Mouse (Mus musculus): ENCODE results near the gene Map2k4.

Gene Map2k4

DNA sequence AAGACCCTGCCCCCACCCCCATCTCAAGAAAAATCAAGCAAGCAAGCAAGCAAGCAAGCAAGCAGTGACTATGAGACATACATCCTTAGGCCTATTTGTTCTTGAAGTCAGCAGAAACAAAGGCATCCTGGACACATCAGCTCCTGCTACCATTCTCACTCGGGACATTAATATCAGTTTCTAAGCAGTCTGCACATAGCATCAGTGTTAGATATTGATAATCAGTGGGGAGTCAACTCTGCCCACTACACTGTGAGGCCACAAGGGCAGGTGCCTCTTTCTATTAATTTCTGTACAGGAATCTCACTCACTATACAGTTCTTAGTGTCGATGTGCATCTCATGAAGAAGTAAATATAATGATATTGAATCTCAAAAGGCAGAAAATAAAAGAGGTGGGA, 14.6 kb downstream of the Map2k4 start:
- DNase-seq = no peak

DNA sequence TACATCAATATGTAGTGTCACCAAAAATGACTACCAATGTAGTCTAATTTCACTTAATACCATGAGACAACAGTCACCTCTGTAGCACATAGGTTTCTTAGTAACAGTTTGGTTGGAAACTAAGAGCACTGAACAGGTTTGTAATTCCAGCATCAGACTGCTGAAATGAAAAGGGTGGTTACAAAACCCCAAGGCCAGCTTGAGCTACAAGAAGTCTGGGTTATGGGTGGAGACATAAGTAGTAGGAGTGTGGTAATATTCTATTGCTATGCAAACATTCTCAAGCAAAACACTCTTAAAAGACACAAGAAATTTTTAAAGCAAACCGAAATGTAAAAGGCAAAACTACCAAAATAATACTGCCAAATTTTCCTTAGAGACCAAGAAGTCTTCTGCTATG, 16.6 kb downstream of the Map2k4 start:
- DNase-seq = no peak

GRCm38 (mm10) chr11:65769990-65770389, 18.1 kb downstream of the Map2k4 start:
- no peak for DNase-seq

GRCm38 (mm10) chr11:65768445-65768844, 19.7 kb downstream of the Map2k4 start:
- DNase-seq = no peak

GRCm38 (mm10) chr11:65760912-65761311, 27.2 kb downstream of the Map2k4 start:
- DNase-seq = no peak

DNA sequence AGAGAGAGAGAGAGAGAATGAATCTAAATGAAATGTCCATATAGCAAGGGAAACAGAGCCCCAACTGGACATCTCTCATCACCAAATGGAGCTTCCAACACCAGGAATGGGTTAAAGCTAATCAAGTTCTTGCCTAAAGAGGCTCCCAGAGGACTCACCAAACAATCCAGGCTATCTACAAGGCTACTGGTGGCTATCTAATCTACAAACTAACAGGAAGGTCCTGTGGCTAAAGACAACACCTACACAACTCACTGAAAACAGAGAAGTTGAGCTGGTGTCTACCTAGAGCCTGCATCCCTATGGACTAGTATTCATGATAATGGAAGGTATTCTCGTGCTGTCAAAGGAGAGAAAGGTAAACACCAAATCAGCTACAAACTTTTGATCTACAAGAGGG, 28.7 kb downstream of the Map2k4 start:
- no peak for DNase-seq

- no peak for DNase-seq
Measured at GRCm38 (mm10) chr11:65754161-65754560, 33.9 kb downstream of the Map2k4 start.

DNA sequence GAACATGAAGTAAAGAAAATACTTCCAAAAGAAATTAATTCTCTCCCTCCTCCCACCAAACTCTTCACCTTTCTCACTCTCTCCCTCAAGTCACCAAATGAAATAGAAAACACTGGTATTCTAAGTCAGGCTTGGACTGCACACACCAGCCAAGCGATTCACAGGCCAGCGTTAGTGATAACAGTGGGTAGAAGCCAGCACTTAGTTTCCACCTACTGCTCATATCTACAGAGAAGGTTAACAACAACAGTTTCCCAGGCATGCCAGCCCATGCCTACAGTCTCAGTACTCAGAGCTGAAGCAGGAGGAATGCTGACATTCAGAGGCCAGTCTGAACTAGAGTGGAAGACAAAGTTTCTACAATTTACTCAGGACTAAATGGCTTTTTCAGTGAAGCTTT, 34.5 kb downstream of the Map2k4 start:
- DNase-seq = no peak

- no peak for DNase-seq
Measured at GRCm38 (mm10) chr11:65750546-65750945, 37.6 kb downstream of the Map2k4 start.

DNA sequence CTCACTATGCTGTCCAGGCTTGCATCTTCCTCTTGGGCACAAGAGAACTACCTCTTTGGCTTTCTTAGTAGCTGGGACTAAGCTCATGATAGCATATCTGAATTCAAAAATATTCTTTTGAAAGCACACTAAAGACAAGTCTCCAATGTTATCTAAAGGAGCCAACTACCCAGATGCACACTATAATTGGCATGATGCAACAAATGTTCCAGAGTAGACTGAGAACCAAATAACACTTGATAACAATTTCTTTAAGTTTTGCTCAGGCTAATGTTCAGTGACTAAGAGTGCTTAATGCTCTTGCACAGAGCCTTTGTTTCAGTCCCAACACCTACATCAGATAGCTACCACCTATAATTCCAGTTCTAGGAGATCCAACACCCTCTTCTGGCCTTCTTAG, 40.7 kb downstream of the Map2k4 start:
- no peak for DNase-seq

DNA sequence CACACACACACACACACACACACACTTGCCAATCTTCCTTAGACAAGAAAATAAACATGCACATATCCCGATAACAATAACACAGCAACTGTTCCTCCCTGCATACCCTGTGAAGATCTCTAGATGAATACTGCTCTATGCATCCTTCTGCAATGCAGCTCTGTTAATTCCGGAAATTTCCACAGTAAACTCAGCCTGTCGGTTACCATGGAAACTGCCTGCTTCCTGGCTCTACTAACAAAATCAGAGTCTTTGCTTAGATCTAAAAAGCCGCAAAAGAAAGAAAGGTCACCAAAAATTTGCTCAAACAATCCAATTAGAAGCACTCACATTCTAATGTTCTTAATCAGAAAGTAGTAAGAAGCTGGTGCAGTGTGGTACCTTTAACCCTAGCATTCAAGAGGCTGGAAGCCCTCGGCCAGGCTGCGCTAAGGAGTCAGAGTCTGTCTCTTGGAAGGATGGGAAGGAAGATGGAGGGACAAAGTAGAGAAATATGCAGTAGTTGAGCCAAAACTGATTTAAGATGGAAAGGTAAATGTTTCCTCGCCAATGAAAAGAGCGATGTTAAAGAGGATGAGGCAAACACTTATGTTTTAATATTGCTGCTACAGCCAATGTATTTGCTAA, 42.3 kb downstream of the Map2k4 start:
- no peak for DNase-seq

- no peak for DNase-seq
Measured at GRCm38 (mm10) chr11:65743866-65744265, 44.2 kb downstream of the Map2k4 start.

DNA sequence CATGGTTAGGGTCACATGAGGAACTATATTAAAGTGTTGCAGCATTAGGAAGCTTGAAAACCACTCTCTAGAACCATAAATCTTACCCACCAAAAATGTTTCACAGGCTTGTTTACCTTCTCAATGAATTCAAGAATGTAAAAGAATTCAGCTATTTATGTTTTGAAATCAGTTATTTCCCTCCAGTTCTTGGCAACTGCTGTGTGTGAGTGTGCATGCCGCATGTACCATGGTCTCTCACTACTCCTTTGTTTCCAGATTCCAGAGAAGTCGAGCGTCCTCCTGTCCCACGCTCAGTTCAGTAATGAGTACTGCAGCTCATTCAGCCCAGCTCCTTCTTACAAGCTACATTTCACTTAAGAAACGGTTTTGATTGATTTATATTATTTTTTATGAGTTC, 47.3 kb downstream of the Map2k4 start:
- no peak for DNase-seq

DNA sequence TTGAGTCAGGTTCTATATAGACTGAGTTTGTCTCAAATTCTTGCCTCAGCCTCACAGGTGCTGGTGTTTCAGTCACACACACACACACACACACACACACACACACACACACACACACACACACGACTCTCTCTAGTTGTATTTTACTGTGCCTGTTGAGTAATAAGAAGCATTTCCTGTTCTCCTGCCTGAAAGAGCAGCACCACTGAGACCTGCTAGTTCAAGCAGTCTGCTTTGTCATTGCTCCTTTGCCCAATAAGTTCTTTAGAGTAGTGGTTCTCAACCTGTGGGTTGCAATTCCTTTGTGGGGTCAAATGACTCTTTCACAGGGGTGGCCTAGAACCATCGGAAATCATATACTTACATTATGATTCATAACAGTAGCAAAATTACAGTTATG, 47.7 kb downstream of the Map2k4 start:
- no peak for DNase-seq

GRCm38 (mm10) chr11:65739880-65740279, 48.2 kb downstream of the Map2k4 start:
- DNase-seq = no peak

DNA sequence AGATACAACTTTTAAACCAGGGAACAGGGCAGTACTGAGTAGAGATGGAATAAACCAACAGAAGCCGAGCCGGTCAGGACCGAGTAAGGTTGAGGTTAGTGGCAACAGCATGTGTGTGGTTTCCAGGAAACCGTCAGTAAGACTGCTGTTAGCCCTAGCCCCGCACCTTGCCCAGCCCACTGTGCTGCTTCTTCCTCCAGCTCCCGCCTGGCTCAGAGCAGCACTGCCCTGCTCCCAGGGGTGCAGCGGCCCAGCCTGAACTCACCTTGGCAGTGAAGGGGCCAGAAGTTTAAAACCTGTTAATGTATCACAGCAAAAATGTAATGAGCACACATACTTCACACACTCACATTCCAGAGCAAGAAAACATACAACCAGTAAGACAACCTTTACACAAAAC, 53.4 kb downstream of the Map2k4 start:
- DNase-seq = no peak

GRCm38 (mm10) chr11:65729623-65730217, 58.4 kb downstream of the Map2k4 start:
- DNase-seq = no peak

GRCm38 (mm10) chr11:65728906-65729305, 59.2 kb downstream of the Map2k4 start:
- no peak for DNase-seq

DNA sequence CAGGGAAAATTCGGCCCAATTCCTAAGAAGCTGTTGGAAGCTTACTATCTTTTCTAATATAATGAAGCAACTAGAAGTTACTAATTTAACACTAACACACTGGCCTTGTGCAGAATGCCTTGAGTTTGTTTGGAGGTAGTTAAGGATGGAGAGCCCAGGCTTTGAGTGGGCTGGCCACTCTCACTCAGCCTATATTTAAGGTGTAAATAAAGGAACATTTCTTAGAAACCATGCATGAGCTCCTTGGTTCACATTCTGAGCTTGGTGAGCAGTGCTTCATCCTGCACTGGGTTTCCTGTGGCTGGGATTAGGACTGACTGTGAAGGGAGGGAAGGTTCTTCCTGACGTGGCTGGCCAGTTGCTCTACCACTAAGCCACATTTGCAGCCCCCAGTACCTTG, 64.4 kb downstream of the Map2k4 start:
- no peak for DNase-seq

DNA sequence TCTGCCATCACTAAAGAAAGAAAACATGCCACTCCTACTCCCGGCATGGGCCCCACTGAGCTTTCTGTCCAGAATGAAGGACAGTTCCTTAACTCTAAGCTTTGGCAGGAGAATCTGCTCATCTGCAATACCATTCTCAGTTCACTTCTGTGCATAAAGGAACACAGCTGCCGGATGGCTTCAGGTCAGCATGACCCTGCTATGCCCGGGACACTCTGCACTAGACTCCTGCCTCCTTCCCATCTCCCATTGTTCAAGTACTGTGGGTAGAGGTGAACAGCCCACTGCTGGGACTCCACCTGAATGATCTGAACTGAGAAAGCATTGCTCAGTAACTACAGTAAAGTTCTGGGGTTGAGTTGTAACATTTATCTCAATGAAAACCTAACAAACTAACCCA, 66.5 kb downstream of the Map2k4 start:
- no peak for DNase-seq

- no peak for DNase-seq
Measured at GRCm38 (mm10) chr11:65719960-65720359, 68.1 kb downstream of the Map2k4 start.

DNA sequence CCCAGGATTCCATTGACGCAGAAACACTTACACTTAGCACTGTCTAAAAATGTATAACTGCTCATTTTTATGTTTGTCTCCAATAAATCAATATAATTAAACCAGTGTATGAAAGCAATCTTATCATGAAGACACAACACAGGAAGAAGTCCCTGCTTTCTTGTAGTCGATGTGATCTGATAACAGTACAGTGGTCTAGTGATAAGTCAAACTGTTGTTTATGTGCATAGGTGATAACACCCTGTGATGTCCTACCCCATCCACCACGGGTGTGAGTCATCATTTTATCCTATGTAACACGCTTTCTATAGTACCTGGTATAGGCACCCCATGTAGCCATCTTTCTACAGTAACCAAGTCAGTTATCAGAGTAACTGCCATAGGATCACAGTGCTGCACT, 74.3 kb downstream of the Map2k4 start:
- no peak for DNase-seq

DNA sequence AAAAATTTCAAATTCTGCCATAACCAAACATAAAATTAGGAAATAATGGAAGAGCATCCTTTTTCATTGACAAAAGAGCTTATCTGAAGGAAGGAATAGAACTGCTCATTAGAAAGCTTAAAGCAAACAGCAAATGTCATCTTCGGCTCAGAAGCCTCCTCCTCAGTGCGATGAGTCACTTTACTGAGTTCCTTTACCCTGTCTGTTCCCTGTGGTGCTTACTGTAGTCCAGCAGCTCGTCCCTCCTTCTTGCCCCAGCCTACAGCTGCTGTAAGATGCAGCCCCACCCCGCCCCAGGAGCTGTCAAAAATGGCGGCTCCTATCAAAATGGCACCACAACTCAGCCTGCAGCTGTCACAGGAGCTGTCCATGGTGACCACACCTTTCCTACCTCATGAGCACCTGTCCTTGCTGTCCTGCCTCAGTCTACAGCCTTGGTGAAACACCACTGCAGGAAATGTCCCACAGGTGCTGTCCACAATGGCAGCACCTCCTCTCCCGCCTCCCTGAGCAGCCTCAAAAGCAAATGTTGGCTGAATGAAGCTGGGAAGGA, 75.3 kb downstream of the Map2k4 start:
- DNase-seq = no peak

DNA sequence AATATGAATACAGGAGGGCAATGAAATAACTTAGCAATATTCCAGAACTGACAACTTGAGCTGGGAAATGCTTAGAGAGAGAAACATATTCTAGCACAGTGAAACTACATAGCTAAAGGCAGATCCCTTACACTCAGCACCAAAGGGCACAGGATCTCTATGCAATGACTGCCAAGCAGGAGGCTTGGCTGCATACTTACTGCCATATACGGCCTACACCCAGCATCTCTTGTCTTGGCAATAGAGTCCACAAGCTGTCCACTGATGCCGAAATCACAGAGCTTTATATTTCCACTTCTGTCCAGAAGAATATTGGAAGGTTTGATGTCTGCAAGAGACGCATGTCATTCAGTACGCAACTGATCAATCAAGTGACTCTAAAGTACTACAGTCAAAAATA, 81.3 kb downstream of the Map2k4 start:
- no peak for DNase-seq

DNA sequence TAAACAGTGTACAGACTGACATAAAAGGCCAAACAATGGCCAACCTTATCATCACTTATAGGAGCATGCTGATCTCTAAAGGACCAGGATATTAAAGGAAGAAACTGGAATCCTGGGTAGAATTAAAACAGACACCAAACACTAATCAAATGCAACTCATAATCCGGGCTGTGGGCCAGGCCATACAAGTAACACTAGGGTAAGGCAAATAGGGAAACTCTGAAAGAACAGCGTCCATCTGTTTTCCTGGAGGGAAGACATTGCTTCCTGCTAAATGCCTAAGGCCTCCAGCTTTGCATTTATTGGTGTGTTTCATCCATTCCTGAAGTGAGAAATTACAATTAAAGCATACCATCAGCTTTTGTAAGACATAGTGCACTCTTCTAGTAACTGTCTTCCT, 81.9 kb downstream of the Map2k4 start:
- DNase-seq = no peak
